Mouse (Mus musculus) hindbrain, embryonic 15.5 days (tissue): ENCODE measurements around the gene Lrmda. TPM values are rescaled to one million over a fixed set of nuclear protein-coding genes. Genes with fewer than 3 reads are reported as not detected.

Source experiments
- ATAC-seq: fragments of 200-750 bp; cut with Nextera tagmentation; 2 replicates; pipeline ENCODE4 v1.8.0; 2017; ENCODE audit warnings: low read depth, moderate number of reproducible peaks, moderate TSS enrichment; ENCODE audit not compliant: low FRiP score
- H3K27ac ChIP-seq: fragments of 300-500 bp; sonication (generic); replicated peaks from 2 replicates; pipeline ENCODE4 v1.5.1; 2015; ENCODE audit warnings: mild to moderate bottlenecking, inconsistent platforms
- H3K27me3 ChIP-seq: fragments of 300-500 bp; sonication (generic); 2 replicates; pipeline ENCODE4 v1.6.1; 2015; ENCODE audit warnings: control low read depth, inconsistent platforms
- H3K36me3 ChIP-seq: fragments of 300-500 bp; sonication (generic); 2 replicates; pipeline ENCODE4 v1.6.1; 2015; ENCODE audit warnings: control low read depth, inconsistent platforms
- H3K4me1 ChIP-seq: fragments of 300-500 bp; sonication (generic); replicated peaks from 2 replicates; pipeline ENCODE4 v1.6.1; 2015; ENCODE audit warnings: control low read depth, inconsistent platforms
- H3K4me2 ChIP-seq: fragments of 300-500 bp; sonication (generic); 2 replicates; pipeline ENCODE4 v1.6.1; 2015; ENCODE audit warnings: moderate library complexity, mild to moderate bottlenecking, inconsistent platforms
- H3K4me3 ChIP-seq: fragments of 300-500 bp; sonication (generic); 2 replicates; pipeline ENCODE4 v1.5.1; 2015; ENCODE audit warnings: mild to moderate bottlenecking, inconsistent platforms
- H3K9ac ChIP-seq: fragments of 300-500 bp; sonication (generic); 2 replicates; pipeline ENCODE4 v1.6.1; 2015; ENCODE audit warnings: inconsistent platforms
- H3K9me3 ChIP-seq: fragments of 300-500 bp; sonication (generic); 2 replicates; pipeline ENCODE4 v1.6.1; 2016; ENCODE audit warnings: control low read depth, inconsistent platforms
- WGBS: fragments of 180-500 bp; shearing (Covaris S2); methylation state at CpG from one replicate; pipeline ENCODE4 v1.1.7; 2015; 5-methylcytosine and 5-hydroxymethylcytosine counted together
- polyA plus RNA-seq: library from polyadenylated mRNA; unstranded; fragments of >200 nt; fragmentation: Nextera tagmentation; extraction: Ambion mirVana; gene quantifications from 2 replicates; pipeline ENCODE4 v1.2.1, GENCODE M21; 2015

Lrmda gene
- polyA plus RNA-seq, 1 experiment from 2014 or later, result 0.23 TPM

- H3K4me2 ChIP-seq, result no peak overlapping the region
- no peak overlapping the region for H3K9ac ChIP-seq
- H3K36me3 ChIP-seq, result no peaks in the 10 kb centered on the region
- no peak overlapping the region for H3K27ac ChIP-seq
- 67% methylated on average over 9 of the region's 9 CpGs for WGBS
- H3K4me1 ChIP-seq, result peaks cover 15% of the 10 kb centered on the region
- no peaks in the 10 kb centered on the region for H3K27me3 ChIP-seq
- H3K4me3 ChIP-seq, result no peak overlapping the region
- no peaks in the 10 kb centered on the region for H3K9me3 ChIP-seq
- ATAC-seq, result no peak
These were observed 628.5 kb downstream of the Lrmda start for GRCm38 (mm10) chr14:22647879-22648611.

- no peak overlapping the region for H3K4me2 ChIP-seq
These were observed 629.9 kb downstream of the Lrmda start for GRCm38 (mm10) chr14:22649411-22649911.

GRCm38 (mm10) chr14:22649985-22650984 lies 630.8 kb downstream of the Lrmda start:
- H3K4me1 ChIP-seq, result peaks cover 15% of the 10 kb centered on the region
- no peak overlapping the region for H3K4me2 ChIP-seq
- H3K27ac ChIP-seq, result no peak overlapping the region; the same call in 1 of the 2 replicates
- H3K9ac ChIP-seq, result no peak overlapping the region
- no peaks in the 10 kb centered on the region for H3K36me3 ChIP-seq
- WGBS, result 66% methylated on average over 17 of the region's 17 CpGs
- no peak overlapping the region for H3K4me3 ChIP-seq
- no peak for ATAC-seq
- no peaks in the 10 kb centered on the region for H3K27me3 ChIP-seq
- no peaks in the 10 kb centered on the region for H3K9me3 ChIP-seq

More at GRCm38 (mm10) chr14:22649411-22649911, 629.9 kb downstream of the Lrmda start:
- 25% methylated on average over 5 of the region's 5 CpGs for WGBS
- H3K9ac ChIP-seq, result no peak overlapping the region
- H3K9me3 ChIP-seq, result no peaks in the 10 kb centered on the region
- H3K27me3 ChIP-seq, result no peaks in the 10 kb centered on the region
- no peak for ATAC-seq
- no peak overlapping the region for H3K27ac ChIP-seq
- H3K4me1 ChIP-seq, result peaks cover 15% of the 10 kb centered on the region
- no peaks in the 10 kb centered on the region for H3K36me3 ChIP-seq
- H3K4me3 ChIP-seq, result no peak overlapping the region

GRCm38 (mm10) chr14:22651131-22651952 lies 631.8 kb downstream of the Lrmda start:
- no peaks in the 10 kb centered on the region for H3K9me3 ChIP-seq
- no peaks in the 10 kb centered on the region for H3K27me3 ChIP-seq
- peaks cover 15% of the 10 kb centered on the region for H3K4me1 ChIP-seq
- H3K4me3 ChIP-seq, result no peak overlapping the region
- no peak overlapping the region for H3K4me2 ChIP-seq
- no peak; the same call in 1 of the 2 replicates for ATAC-seq
- H3K27ac ChIP-seq, result no peak overlapping the region
- H3K36me3 ChIP-seq, result no peaks in the 10 kb centered on the region
- no peak overlapping the region for H3K9ac ChIP-seq
- 50% methylated on average over 14 of the region's 14 CpGs for WGBS

GRCm38 (mm10) chr14:22662496-22662895 lies 643.0 kb downstream of the Lrmda start:
- 70% methylated on average over 3 of the region's 3 CpGs for WGBS
- ATAC-seq, result no peak
- no peaks in the 10 kb centered on the region for H3K4me1 ChIP-seq

GRCm38 (mm10) chr14:22666437-22666836 lies 646.9 kb downstream of the Lrmda start:
- H3K27ac ChIP-seq, result no peak overlapping the region
- WGBS, result 81% methylated on average over 3 of the region's 3 CpGs
- H3K4me2 ChIP-seq, result no peak overlapping the region
- no peak overlapping the region for H3K9ac ChIP-seq
- H3K9me3 ChIP-seq, result no peaks in the 10 kb centered on the region
- no peaks in the 10 kb centered on the region for H3K27me3 ChIP-seq
- ATAC-seq, result no peak
- no peaks in the 10 kb centered on the region for H3K36me3 ChIP-seq
- H3K4me1 ChIP-seq, result 0 out of 2 replicates have a peak, but pooled peaks cover 7% of the 10 kb centered on the region
- H3K4me3 ChIP-seq, result no peak overlapping the region

More at GRCm38 (mm10) chr14:22662496-22662895, 643.0 kb downstream of the Lrmda start:
- Histone ChIP-seq H3K27ac (no peak overlapping the region), H3K27me3 (no peaks in the 10 kb centered on the region), H3K9ac (no peak overlapping the region), H3K4me3 (no peak overlapping the region), H3K36me3 (no peaks in the 10 kb centered on the region), H3K4me2 (no peak overlapping the region), H3K9me3 (no peaks in the 10 kb centered on the region)

- Histone ChIP-seq H3K27ac (no peak overlapping the region), H3K9ac (no peak overlapping the region), H3K4me1 (0 out of 2 replicates have a peak, but pooled peaks cover 7% of the 10 kb centered on the region), H3K9me3 (no peaks in the 10 kb centered on the region), H3K36me3 (no peaks in the 10 kb centered on the region), H3K4me2 (no peak overlapping the region), H3K27me3 (no peaks in the 10 kb centered on the region), H3K4me3 (no peak overlapping the region)
- no peak for ATAC-seq
- 74% methylated on average over 8 of the region's 8 CpGs for WGBS
These were observed 648.8 kb downstream of the Lrmda start for GRCm38 (mm10) chr14:22668302-22668701.

GRCm38 (mm10) chr14:22668711-22669110 lies 649.2 kb downstream of the Lrmda start:
- Histone ChIP-seq H3K4me1 (0 out of 2 replicates have a peak, but pooled peaks cover 7% of the 10 kb centered on the region), H3K27ac (no peak overlapping the region), H3K9me3 (no peaks in the 10 kb centered on the region)

GRCm38 (mm10) chr14:22673581-22673980 lies 654.1 kb downstream of the Lrmda start:
- Histone ChIP-seq H3K4me1 (peaks cover 9% of the 10 kb centered on the region; the same call in 1 of the 2 replicates), H3K4me3 (no peak overlapping the region), H3K36me3 (no peaks in the 10 kb centered on the region), H3K27ac (no peak overlapping the region), H3K9ac (no peak overlapping the region), H3K4me2 (no peak overlapping the region), H3K27me3 (0 out of 2 replicates have a peak, but pooled peaks cover 2% of the 10 kb centered on the region), H3K9me3 (no peaks in the 10 kb centered on the region)
- ATAC-seq, result no peak
- 34% methylated on average over 5 of the region's 5 CpGs for WGBS

More at GRCm38 (mm10) chr14:22668711-22669110, 649.2 kb downstream of the Lrmda start:
- no peak for ATAC-seq
- Histone ChIP-seq H3K36me3 (no peaks in the 10 kb centered on the region), H3K4me2 (no peak overlapping the region), H3K27me3 (no peaks in the 10 kb centered on the region), H3K4me3 (no peak overlapping the region), H3K9ac (no peak overlapping the region)
- WGBS, result 48% methylated on average over 6 of the region's 6 CpGs

GRCm38 (mm10) chr14:22679008-22679704 lies 659.6 kb downstream of the Lrmda start:
- WGBS, result 33% methylated on average over 5 of the region's 5 CpGs
- peak overlapping the region; percentile 46; the same call in 1 of the 2 replicates for H3K27ac ChIP-seq
- no peaks in the 10 kb centered on the region for H3K9me3 ChIP-seq
- no peak overlapping the region for H3K9ac ChIP-seq
- H3K4me1 ChIP-seq, result peaks cover 22% of the 10 kb centered on the region
- no peak overlapping the region for H3K4me2 ChIP-seq
- H3K36me3 ChIP-seq, result no peaks in the 10 kb centered on the region
- peak; percentile 56; the same call in 1 of the 2 replicates for ATAC-seq
- 0 out of 2 replicates have a peak, but pooled peaks cover 2% of the 10 kb centered on the region for H3K27me3 ChIP-seq
- no peak overlapping the region for H3K4me3 ChIP-seq
